Mouse (Mus musculus) neural tube, embryonic 11.5 days (tissue): ENCODE results near the gene Krtap7-1. TPM values are rescaled to one million over a fixed set of nuclear protein-coding genes. Genes with fewer than 3 reads are reported as not detected.

Experiments used
- ATAC-seq: fragments of 200-750 bp; cut with Nextera tagmentation; 2 replicates; pipeline ENCODE4 v1.8.0; 2017; ENCODE audit warnings: moderate number of reproducible peaks, mild to moderate bottlenecking, moderate TSS enrichment, moderate library complexity; ENCODE audit not compliant: insufficient read depth, low FRiP score, low TSS enrichment
- DNase-seq: peaks from one replicate; pipeline ENCODE4 v3.0.0-alpha.2; 2015; ENCODE audit warnings: low spot score
- H3K27ac ChIP-seq: fragments of 300-500 bp; sonication (generic); 2 replicates; pipeline ENCODE4 v1.5.1; 2014; ENCODE audit warnings: low read depth, mild to moderate bottlenecking, low read length
- H3K27me3 ChIP-seq: fragments of 300-500 bp; sonication (generic); 2 replicates; pipeline ENCODE4 v1.6.1; 2014; ENCODE audit warnings: mild to moderate bottlenecking, low read length, mixed read lengths; ENCODE audit not compliant: control insufficient read depth, insufficient read depth
- H3K36me3 ChIP-seq: fragments of 300-500 bp; sonication (generic); 2 replicates; pipeline ENCODE4 v1.6.1; 2014; ENCODE audit warnings: mild to moderate bottlenecking, low read length, moderate library complexity, mixed read lengths; ENCODE audit not compliant: control insufficient read depth, insufficient read depth
- H3K4me1 ChIP-seq: fragments of 300-500 bp; sonication (generic); 2 replicates; pipeline ENCODE4 v1.6.1; 2014; ENCODE audit warnings: low read length, mixed read lengths; ENCODE audit not compliant: control insufficient read depth, insufficient read depth
- H3K4me2 ChIP-seq: fragments of 300-500 bp; sonication (generic); 2 replicates; pipeline ENCODE4 v1.6.1; 2014; ENCODE audit warnings: low read depth, mild to moderate bottlenecking, moderate library complexity
- H3K4me3 ChIP-seq: fragments of 300-500 bp; sonication (generic); 2 replicates; pipeline ENCODE4 v1.5.1; 2014; ENCODE audit warnings: low read depth, low read length
- H3K9ac ChIP-seq: fragments of 300-500 bp; sonication (generic); 2 replicates; pipeline ENCODE4 v1.6.1; 2014; ENCODE audit warnings: mild to moderate bottlenecking, low read length
- H3K9me3 ChIP-seq: fragments of 300-500 bp; sonication (generic); 2 replicates; pipeline ENCODE4 v1.6.1; 2016; ENCODE audit warnings: low read length; ENCODE audit not compliant: control insufficient read depth
- WGBS: fragments of 180-500 bp; shearing (Covaris S2); extraction: QIAGEN DNeasy Blood & Tissue Kit; methylation state at CpG from one replicate; pipeline ENCODE4 v1.1.7; 2014; 5-methylcytosine and 5-hydroxymethylcytosine counted together
- polyA plus RNA-seq: library from polyadenylated mRNA; unstranded; fragments of >200 nt; fragmentation: Nextera tagmentation; extraction: Ambion mirVana; gene quantifications from 2 replicates; pipeline ENCODE4 v1.2.1, GENCODE M21; 2014

Gene Krtap7-1
- not detected in 2 replicates for polyA plus RNA-seq

- WGBS: 88% methylated on average over 4 of the region's 4 CpGs
- H3K9ac ChIP-seq: no peak within 1 kb of the TSS
- no peaks in the 10 kb centered on the region for H3K27me3 ChIP-seq
- ATAC-seq (no peak), DNase-seq (no peak)
- no peaks in the 10 kb centered on the region for H3K9me3 ChIP-seq
- no peak within 1 kb of the TSS for H3K27ac ChIP-seq
- H3K4me1 ChIP-seq: no peaks in the 10 kb centered on the region
- H3K4me2 ChIP-seq: no peak within 1 kb of the TSS
- no peaks in the 10 kb centered on the region for H3K36me3 ChIP-seq
- H3K4me3 ChIP-seq: no peak within 1 kb of the TSS
Measured at GRCm38 (mm10) chr16:89508223-89508622, at the start of gene Krtap7-1. Gene Krtap7-1, minus strand, starts transcription at chr16:89508323.

- no peaks in the 10 kb centered on the region for H3K27me3 ChIP-seq
- H3K4me3 ChIP-seq: no peak overlapping the region
- H3K9ac ChIP-seq: no peak overlapping the region
- no peaks in the 10 kb centered on the region for H3K9me3 ChIP-seq
- no peaks in the 10 kb centered on the region for H3K36me3 ChIP-seq
- H3K4me2 ChIP-seq: no peak overlapping the region
- DNase-seq (no peak), ATAC-seq (no peak)
- H3K4me1 ChIP-seq: no peaks in the 10 kb centered on the region
- H3K27ac ChIP-seq: no peak overlapping the region
Measured at GRCm38 (mm10) chr16:89550298-89550697, 42.2 kb upstream of the Krtap7-1 start.

- H3K36me3 ChIP-seq: no peaks in the 10 kb centered on the region
- no peaks in the 10 kb centered on the region for H3K9me3 ChIP-seq
- no peak overlapping the region for H3K9ac ChIP-seq
- H3K4me1 ChIP-seq: no peaks in the 10 kb centered on the region
- ATAC-seq (peak; percentile 58; the same call in 1 of the 2 replicates), DNase-seq (no peak)
- no peaks in the 10 kb centered on the region for H3K27me3 ChIP-seq
- H3K4me2 ChIP-seq: no peak overlapping the region
- no peak overlapping the region for H3K4me3 ChIP-seq
- 62% methylated on average over 5 of the region's 5 CpGs for WGBS
- no peak overlapping the region for H3K27ac ChIP-seq
Measured at GRCm38 (mm10) chr16:89538031-89538484, 29.9 kb upstream of the Krtap7-1 start.

GRCm38 (mm10) chr16:89537349-89537748 lies 29.2 kb upstream of the Krtap7-1 start:
- no peak for ATAC-seq
- no peak overlapping the region for H3K27ac ChIP-seq
- H3K27me3 ChIP-seq: no peaks in the 10 kb centered on the region
- 90% methylated on average over 6 of the region's 6 CpGs for WGBS
- H3K9ac ChIP-seq: no peak overlapping the region
- H3K4me1 ChIP-seq: no peaks in the 10 kb centered on the region
- no peaks in the 10 kb centered on the region for H3K36me3 ChIP-seq
- H3K4me2 ChIP-seq: no peak overlapping the region
- H3K9me3 ChIP-seq: no peaks in the 10 kb centered on the region
- no peak for DNase-seq
- H3K4me3 ChIP-seq: no peak overlapping the region

GRCm38 (mm10) chr16:89530547-89530946 lies 22.4 kb upstream of the Krtap7-1 start:
- Histone ChIP-seq H3K27ac (no peak overlapping the region), H3K4me2 (no peak overlapping the region), H3K4me3 (no peak overlapping the region), H3K9me3 (no peaks in the 10 kb centered on the region), H3K36me3 (no peaks in the 10 kb centered on the region), H3K4me1 (no peaks in the 10 kb centered on the region), H3K9ac (no peak overlapping the region), H3K27me3 (no peaks in the 10 kb centered on the region)
- peak; percentile 69; the same call in 1 of the 2 replicates for ATAC-seq
- DNase-seq: peak; percentile 45
- WGBS: 43% methylated on average over 7 of the region's 7 CpGs

- no peaks in the 10 kb centered on the region for H3K4me1 ChIP-seq
- H3K4me3 ChIP-seq: no peak overlapping the region
- no peak for DNase-seq
- no peaks in the 10 kb centered on the region for H3K27me3 ChIP-seq
- no peak overlapping the region for H3K4me2 ChIP-seq
- no peak overlapping the region for H3K9ac ChIP-seq
- ATAC-seq: 0 out of 2 replicates have a peak, but pooled peaks have one; percentile 11
- 65% methylated on average over 7 of the region's 7 CpGs for WGBS
- H3K27ac ChIP-seq: no peak overlapping the region
- no peaks in the 10 kb centered on the region for H3K9me3 ChIP-seq
- H3K36me3 ChIP-seq: no peaks in the 10 kb centered on the region
Measured at GRCm38 (mm10) chr16:89529846-89530245, 21.7 kb upstream of the Krtap7-1 start.

- H3K4me2 ChIP-seq: no peak overlapping the region
- no peaks in the 10 kb centered on the region for H3K9me3 ChIP-seq
- no peak overlapping the region for H3K4me3 ChIP-seq
- 73% methylated on average over 3 of the region's 3 CpGs for WGBS
- H3K4me1 ChIP-seq: no peaks in the 10 kb centered on the region
- no peaks in the 10 kb centered on the region for H3K36me3 ChIP-seq
- ATAC-seq (0 out of 2 replicates have a peak, but pooled peaks have one; percentile 16), DNase-seq (no peak)
- no peak overlapping the region for H3K27ac ChIP-seq
- H3K27me3 ChIP-seq: no peaks in the 10 kb centered on the region
- H3K9ac ChIP-seq: no peak overlapping the region
Measured at GRCm38 (mm10) chr16:89528380-89528779, 20.3 kb upstream of the Krtap7-1 start.

GRCm38 (mm10) chr16:89520996-89521395 lies 12.9 kb upstream of the Krtap7-1 start:
- ATAC-seq (no peak), DNase-seq (no peak)
- Histone ChIP-seq H3K4me2 (no peak overlapping the region), H3K9me3 (no peaks in the 10 kb centered on the region), H3K36me3 (no peaks in the 10 kb centered on the region), H3K4me1 (no peaks in the 10 kb centered on the region), H3K4me3 (no peak overlapping the region), H3K27me3 (no peaks in the 10 kb centered on the region), H3K9ac (no peak overlapping the region), H3K27ac (no peak overlapping the region)
- 91% methylated on average over 4 of the region's 4 CpGs for whole genome bisulfite sequencing

GRCm38 (mm10) chr16:89520555-89520954 lies 12.4 kb upstream of the Krtap7-1 start:
- H3K27ac ChIP-seq: no peak overlapping the region
- DNase-seq: no peak
- WGBS: 87% methylated on average over 2 of the region's 2 CpGs

More at GRCm38 (mm10) chr16:89520555-89520954, 12.4 kb upstream of the Krtap7-1 start:
- no peak for ATAC-seq
- Histone ChIP-seq H3K4me1 (no peaks in the 10 kb centered on the region), H3K4me3 (no peak overlapping the region), H3K27me3 (no peaks in the 10 kb centered on the region), H3K9me3 (no peaks in the 10 kb centered on the region), H3K36me3 (no peaks in the 10 kb centered on the region), H3K9ac (no peak overlapping the region), H3K4me2 (no peak overlapping the region)
